Mouse (Mus musculus) cortical plate, adult 2 months (tissue): ENCODE data around the gene Stard5. TPM values are rescaled to one million over a fixed set of nuclear protein-coding genes. Genes with fewer than 3 reads are reported as not detected.

ENCODE experiments used
- H3K27ac ChIP-seq: fragments of 200-500 bp; 2 replicates; pipeline ENCODE4 v1.5.1; 2012; ENCODE audit warnings: low read length, control low read depth, inconsistent platforms; ENCODE audit not compliant: insufficient read depth
- H3K4me1 ChIP-seq: fragments of 200-500 bp; 2 replicates; pipeline ENCODE4 v1.6.1; 2011; ENCODE audit warnings: low read length; ENCODE audit not compliant: control insufficient read depth, insufficient read depth
- H3K4me3 ChIP-seq: fragments of 200-500 bp; 2 replicates; pipeline ENCODE4 v1.5.1; 2011; ENCODE audit warnings: mild to moderate bottlenecking, low read length, control low read depth; ENCODE audit not compliant: insufficient read depth
- CTCF ChIP-seq: fragments of 200-500 bp; IDR thresholded peaks from 2 replicates; pipeline ENCODE4 v1.5.1; 2011; ENCODE audit warnings: mild to moderate bottlenecking, control low read depth, low read length; ENCODE audit not compliant: insufficient read depth; ENCODE audit errors: extremely low read depth
- POLR2A ChIP-seq: fragments of 200-500 bp; IDR thresholded peaks from 2 replicates; pipeline ENCODE4 v1.6.1; 2011; ENCODE audit warnings: mild to moderate bottlenecking, low read length, control low read depth; ENCODE audit not compliant: insufficient read depth; ENCODE audit errors: extremely low read depth
- polyA plus RNA-seq: library from polyadenylated mRNA; depleted of rRNA; stranded (reverse); fragments of >200 nt; gene quantifications from 2 replicates; pipeline ENCODE4 v1.2.3, GENCODE M21; 2012; rRNA removed

The Stard5 gene
- 10.1 and 11.6 TPM in 2 replicates for polyA plus RNA-seq

DNA sequence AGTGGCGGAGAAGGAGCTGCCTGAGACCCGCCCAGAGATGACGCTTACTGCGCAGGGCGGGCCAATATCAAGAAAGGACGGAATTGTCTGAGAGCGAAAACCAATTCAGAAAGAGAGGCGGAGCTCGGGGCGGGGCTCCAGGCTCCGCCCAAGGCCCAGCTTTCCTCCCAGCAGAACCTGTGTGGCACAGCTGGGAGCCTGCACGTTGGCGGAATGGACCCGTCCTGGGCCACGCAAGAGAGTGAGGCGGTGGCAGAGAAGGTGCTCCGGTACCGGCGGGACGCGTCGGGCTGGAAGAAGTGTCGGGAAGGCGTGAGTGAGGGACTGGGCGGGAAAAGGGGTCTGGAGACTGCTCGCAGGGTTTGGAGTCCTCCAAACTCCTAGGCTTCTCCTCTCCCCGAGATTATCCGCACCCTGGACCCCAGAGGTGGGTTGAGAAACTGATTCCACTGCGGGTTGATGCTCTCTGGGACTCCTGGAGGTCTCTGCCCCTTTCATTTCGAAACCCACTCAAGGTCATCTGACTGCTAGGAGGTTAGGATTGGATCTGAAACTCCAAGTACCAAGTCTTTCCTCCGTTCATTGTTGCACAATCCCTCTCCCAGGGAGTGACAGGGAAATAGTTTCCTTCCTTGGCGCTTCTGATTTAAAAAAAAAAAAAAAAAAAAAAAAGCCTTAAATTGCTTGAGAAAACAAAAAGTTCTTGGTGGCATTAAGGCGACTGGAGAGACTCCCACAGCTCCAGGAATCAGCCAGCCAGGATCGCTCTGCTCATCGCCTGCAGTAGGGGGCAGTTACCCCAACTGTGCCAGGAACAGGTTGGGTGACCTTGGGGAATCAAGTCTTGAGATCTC, at the start of gene Stard5:
TSS of gene Stard5 (plus strand) at position 132 of the 854 bp plus-strand sequence.
- Histone ChIP-seq H3K4me1 (peaks cover 2% of the 10 kb centered on the region), H3K4me3 (peak within 1 kb of the TSS; percentile 52), H3K27ac (no peak within 1 kb of the TSS)
- TF ChIP-seq CTCF = no peak
- peak; percentile 86; the same call in 1 of the 2 replicates for TF ChIP-seq POLR2A

DNA sequence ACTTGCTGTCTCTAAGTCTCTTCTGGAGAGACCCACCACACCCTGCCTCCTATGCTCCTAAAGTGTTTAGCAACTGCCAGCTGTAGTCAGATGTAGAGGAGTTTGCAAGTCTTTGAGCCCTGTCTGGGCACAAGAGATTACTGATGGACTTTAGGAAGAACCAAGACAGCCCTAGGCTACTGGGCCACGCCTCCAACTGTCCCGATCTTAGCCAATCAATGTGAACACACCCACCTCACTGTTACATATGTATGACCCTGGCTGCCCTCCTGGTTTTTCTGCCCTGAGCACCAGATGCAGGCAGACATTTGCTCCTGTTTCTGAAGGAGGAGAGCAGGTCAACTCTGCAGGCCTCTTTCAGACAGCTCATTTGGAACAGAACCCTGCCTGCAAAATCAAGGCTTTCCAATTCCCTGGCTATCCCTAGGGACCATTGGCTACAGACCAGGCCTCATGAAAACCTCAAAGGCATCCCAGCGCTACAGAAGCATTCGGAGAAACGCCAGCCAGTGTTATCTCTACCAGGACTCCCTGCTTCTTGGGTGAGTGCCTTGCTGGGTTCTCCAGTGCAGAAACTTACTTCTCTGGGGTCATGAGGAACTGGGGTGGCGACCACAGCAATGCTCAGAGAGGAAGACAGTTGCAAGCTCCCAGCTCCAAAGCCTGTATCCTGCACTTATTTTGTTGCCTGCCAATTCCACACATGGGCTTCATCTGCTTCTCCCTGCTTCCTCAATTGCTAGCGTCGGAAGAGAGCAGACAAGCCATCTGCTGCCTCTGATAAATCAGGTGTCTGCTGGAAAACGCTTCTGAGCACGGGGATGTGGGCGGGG, 46.9 kb upstream of the Stard5 start, which contains the start of gene Tmc3:
TSS of gene Tmc3 (plus strand) at position 289 of the 833 bp plus-strand sequence.
- H3K4me3 ChIP-seq = no peak within 1 kb of the TSS
- 0 out of 2 replicates have a peak, but pooled peaks cover 2% of the 10 kb centered on the region for H3K4me1 ChIP-seq
- H3K27ac ChIP-seq = no peak within 1 kb of the TSS
- no peak for TF ChIP-seq POLR2A
- TF ChIP-seq CTCF = no peak

DNA sequence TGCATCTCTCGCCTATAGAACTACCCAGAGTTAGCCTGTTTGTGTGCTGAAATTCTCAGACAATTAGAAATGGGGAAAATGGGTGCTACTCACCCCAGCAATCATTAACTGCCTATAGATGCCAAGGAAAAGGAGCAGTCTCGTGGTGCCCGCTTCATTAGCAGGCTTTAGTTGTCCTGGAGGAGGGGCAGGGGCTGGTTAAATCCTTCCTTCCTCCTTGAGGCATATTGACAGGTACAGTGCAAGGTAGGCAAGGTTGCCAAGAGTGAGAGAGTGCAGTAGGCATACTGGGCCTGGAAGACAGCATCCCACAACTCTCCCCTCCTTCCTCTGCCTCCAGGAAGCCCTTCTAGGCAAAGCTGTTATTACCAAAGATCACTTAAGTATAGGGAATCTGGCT, 37.7 kb upstream of the Stard5 start:
- H3K27ac ChIP-seq = no peak overlapping the region
- no peaks in the 10 kb centered on the region for H3K4me1 ChIP-seq
- no peak overlapping the region for H3K4me3 ChIP-seq
- no peak for TF ChIP-seq CTCF
- no peak for TF ChIP-seq POLR2A

DNA sequence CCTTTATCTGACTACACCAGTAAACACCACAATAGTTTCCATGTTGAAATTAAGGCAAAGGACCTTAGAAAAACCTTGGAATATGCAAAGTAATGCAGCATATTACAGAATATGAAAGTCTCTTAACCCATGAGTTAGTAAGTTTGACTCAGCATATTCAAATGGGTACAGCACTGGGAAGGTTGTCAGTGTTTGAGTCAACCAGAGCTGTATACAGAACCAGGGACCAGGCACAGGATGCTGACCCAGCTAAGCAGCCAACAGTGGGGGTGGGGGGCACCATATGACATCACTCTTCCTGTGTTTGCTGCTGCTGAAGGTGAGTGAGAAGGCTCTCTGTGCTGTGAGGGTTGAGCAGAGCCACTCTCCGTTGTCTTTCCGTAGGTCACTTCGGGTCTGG, 34.7 kb upstream of the Stard5 start:
- H3K4me3 ChIP-seq = no peak overlapping the region
- no peak overlapping the region for H3K27ac ChIP-seq
- no peak for TF ChIP-seq POLR2A
- no peaks in the 10 kb centered on the region for H3K4me1 ChIP-seq

DNA sequence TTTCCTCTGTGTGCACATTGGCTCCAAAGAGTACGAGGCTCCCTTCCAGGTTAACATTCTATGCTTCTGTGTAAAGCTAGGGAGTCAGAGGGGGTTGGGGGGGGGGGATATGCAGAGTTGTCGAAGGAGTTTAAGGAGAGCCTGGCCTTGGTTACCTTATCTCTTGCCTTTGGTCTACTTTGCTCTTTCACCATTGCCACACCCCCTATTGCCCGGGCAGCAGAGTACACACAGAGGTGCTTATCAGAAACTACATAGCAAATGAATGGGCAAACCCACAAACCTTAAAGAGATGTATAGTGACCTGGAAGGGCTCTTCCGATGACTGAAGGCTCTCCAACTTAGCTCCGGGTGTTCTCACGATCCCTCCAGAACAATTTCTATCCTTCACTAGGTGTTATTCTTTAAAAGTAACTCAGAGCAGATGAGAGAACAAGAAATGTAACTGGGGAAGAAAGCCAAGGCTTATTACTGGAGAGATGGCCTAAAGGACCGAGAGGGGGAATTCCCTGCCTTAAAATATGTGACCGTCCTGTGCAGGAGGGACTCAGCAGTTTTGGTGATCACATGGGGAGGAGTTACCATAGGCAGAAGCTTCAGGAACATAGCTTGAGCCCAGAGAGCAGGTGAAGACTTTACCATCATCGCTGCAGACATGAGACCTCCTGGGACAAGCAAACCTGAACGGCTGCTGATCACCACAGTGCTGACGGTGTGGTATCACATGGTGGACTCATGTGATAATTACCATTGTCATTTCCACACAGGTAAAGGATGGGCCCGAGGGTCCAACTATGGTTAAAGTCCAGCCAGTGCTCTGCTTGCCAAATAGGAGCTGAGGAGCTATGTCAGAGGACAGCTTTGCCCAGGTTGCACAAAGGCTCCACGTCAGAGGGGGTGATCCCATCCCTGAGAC, 32.5 kb upstream of the Stard5 start:
- H3K4me1 ChIP-seq = no peaks in the 10 kb centered on the region
- no peak for TF ChIP-seq POLR2A
- no peak for TF ChIP-seq CTCF
- no peak overlapping the region for H3K27ac ChIP-seq
- H3K4me3 ChIP-seq = no peak overlapping the region

DNA sequence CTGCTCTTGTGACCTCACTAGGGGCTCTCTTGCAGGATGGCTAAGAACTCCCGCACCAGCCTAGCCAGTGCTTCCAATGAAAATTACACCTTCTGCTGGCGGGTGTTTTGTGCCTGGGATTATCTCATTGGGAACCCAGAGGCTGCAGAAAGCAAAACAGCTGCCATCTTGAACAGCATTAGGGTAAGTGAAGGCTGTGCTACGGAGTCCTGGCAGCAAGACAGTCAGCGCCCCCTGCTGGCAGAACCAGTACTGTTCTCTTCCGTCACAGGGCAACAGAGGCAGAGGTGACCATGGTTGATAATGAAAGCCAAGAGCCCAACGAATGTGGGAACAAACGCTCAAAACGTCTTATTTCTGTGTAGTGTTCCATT, 31.9 kb upstream of the Stard5 start:
- no peak overlapping the region for H3K27ac ChIP-seq
- no peaks in the 10 kb centered on the region for H3K4me1 ChIP-seq
- no peak overlapping the region for H3K4me3 ChIP-seq
- TF ChIP-seq POLR2A (no peak), CTCF (peak; percentile 53)

DNA sequence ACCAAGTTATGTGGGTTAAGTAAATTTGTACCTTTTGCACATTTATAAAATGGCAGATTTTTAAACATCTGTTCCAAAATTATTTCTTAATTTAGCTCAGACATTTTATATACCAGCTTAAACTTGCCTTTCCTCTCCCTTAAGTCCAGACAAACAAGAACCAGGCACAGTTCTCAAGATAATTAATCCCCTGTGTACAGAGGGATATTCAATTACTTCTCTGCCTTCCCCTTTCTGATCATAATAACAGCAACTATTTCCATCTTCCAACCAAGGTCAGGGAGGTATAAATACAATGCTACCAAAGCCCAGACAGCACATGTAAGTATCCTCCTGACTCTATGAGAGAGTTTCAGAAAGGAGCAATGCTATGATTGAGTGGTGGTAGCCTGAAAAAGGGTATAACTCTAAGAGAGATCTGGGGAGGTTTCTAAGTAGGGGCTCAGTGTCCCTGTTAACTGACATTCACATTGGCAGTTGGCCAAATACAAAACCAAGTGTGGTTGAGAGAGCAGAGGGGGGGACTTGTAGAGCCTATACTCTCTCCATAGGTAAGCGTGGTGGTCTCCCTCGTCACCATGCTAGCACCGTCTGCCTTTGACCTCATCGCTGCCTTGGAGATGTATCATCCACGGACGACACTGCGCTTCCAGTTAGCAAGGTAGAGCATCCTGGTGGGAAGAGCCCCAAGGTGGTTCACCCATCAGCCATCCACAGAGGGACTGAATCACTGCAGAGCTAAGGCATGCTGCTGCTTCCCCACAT, 27.4 kb upstream of the Stard5 start:
- Histone ChIP-seq H3K27ac (no peak overlapping the region), H3K4me3 (no peak overlapping the region), H3K4me1 (no peaks in the 10 kb centered on the region)
- TF ChIP-seq CTCF = no peak
- no peak for TF ChIP-seq POLR2A

DNA sequence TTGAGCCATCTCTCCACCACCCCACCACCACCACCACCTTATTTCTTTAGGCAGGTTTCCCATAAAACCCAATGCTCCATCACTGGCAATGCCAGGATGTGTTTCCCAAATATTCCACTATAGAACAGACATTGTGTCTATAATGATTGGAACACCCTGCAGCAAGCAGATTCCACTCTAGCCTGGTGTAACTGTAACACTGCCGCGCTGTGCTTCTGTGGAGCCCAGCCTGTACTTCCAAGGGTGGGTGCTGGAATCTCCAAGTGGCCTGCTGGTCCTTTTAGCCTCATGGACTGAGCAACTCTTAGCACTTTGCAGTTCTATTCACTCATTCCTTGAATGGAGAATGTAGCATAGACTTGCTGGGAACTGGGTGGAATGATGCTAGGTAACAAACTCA, 25.0 kb upstream of the Stard5 start:
- TF ChIP-seq POLR2A (no peak), CTCF (no peak)

DNA sequence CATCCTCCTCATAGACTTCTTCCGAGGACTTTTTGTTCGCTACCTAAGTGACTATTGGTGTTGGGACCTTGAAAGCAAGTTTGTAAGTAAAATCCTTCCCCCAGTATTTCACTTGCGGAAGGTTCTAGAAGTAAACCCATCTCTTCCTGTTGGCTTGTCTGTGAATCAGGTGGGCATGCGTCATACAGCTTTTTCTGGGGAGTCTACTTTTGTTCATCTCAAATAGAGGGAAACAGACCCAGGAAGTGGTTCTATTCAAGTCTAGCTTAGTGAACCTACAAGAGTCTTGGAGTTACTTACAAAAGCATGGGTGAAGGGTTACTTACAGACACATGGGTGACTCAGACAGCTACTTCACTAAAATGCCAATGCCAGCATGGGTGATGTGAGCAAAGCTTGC, 21.9 kb upstream of the Stard5 start:
- H3K4me3 ChIP-seq = no peak overlapping the region
- no peak overlapping the region for H3K27ac ChIP-seq
- TF ChIP-seq CTCF (no peak), POLR2A (no peak)
- H3K4me1 ChIP-seq = no peaks in the 10 kb centered on the region

More for the DNA sequence above, 25.0 kb upstream of the Stard5 start:
- Histone ChIP-seq H3K27ac (no peak overlapping the region), H3K4me3 (no peak overlapping the region), H3K4me1 (no peaks in the 10 kb centered on the region)

DNA sequence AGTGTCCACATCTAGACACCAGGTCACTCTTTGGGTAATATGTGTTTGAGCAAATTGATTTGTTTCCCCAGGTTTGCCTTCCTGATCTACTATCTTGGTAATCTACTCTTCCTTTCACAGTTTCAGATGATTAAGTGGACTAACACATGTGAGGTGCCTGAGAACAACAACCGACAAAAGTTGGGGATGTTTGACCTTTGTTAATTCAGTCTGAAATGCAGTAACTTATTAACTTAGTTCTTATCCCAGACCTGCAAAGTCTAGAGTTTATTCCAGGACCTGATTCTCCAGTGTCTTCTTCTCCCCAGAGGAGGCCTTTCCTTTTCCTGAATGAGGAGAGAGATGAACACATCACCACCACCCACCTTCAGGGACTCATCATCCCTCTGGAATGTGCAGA, 19.9 kb upstream of the Stard5 start:
- H3K4me3 ChIP-seq = no peak overlapping the region
- H3K4me1 ChIP-seq = peaks cover 1% of the 10 kb centered on the region
- no peak for TF ChIP-seq CTCF
- TF ChIP-seq POLR2A = no peak

More for the DNA sequence above, 19.9 kb upstream of the Stard5 start:
- H3K27ac ChIP-seq = no peak overlapping the region
